ENCODE assay signal across 8 mouse cellular contexts in genomic region chr1:152524987-152525648, GRCm38 (mm10).
A peak's percentile ranks its signal among the peaks of the same experiment; 100 is the strongest.
DNase-seq lines count a peak whose midpoint lies in the region; ATAC-seq and TF ChIP-seq lines count a peak whose summit lies in the region.

No protein-coding gene starts in this region.

- TF ChIP-seq EP300 in heart, adult 2 months (IDR thresholded peaks at IDR 0.05; ENCODE audit: insufficient read depth, low read depth, low read length): peak; percentile 88

- no peaks in the 10 kb centered on the region for H3K4me1 ChIP-seq in embryonic facial prominence, embryonic 10.5 days
- H3K4me1 ChIP-seq in heart, adult 2 months (ENCODE audit: control insufficient read depth, insufficient read depth, low read length): peaks cover 24% of the 10 kb centered on the region
- H3K4me1 ChIP-seq in kidney, adult 2 months (ENCODE audit: control insufficient read depth, insufficient read depth, low read length): no peaks in the 10 kb centered on the region
- H3K4me1 ChIP-seq in limb, embryonic 10.5 days: no peaks in the 10 kb centered on the region
- H3K4me1 ChIP-seq in midbrain, embryonic 14.5 days (ENCODE audit: control insufficient read depth, insufficient read depth, low read length): no peaks in the 10 kb centered on the region

- DNase-seq in urinary bladder, adult 18-20 months (ENCODE audit: low spot score in 2 of 2): peak; percentile 44 to 69
- DNase-seq in urinary bladder, adult 2 months (ENCODE audit: low spot score): no peak
- DNase-seq in embryonic facial prominence, embryonic 10.5 days (ENCODE audit: low spot score): peak; percentile 69
- DNase-seq in heart, adult 2 months: peak; percentile 70 to 73
- DNase-seq in kidney, adult 2 months: peak; percentile 78
- DNase-seq in limb, embryonic 10.5 days (ENCODE audit: low spot score): peak; percentile 71
- DNase-seq in midbrain, embryonic 14.5 days: peak; percentile 94
- DNase-seq in spleen, adult 12 weeks (ENCODE audit: low spot score): peak; percentile 26

- H3K79me2 ChIP-seq in heart, adult 2 months (replicated peaks; ENCODE audit: control insufficient read depth, insufficient read depth, low read length): no peaks in the 10 kb centered on the region

- TF ChIP-seq POLR2A in heart, adult 2 months (IDR thresholded peaks at IDR 0.05; ENCODE audit: insufficient read depth, low read depth, low read length): no peak
- no peak for TF ChIP-seq POLR2A in kidney, adult 2 months (IDR thresholded peaks at IDR 0.05; ENCODE audit: low read depth, low read length)

- peaks cover 86% of the 10 kb centered on the region for H3K36me3 ChIP-seq in embryonic facial prominence, embryonic 10.5 days (replicated peaks)
- peaks cover 35% of the 10 kb centered on the region for H3K36me3 ChIP-seq in heart, adult 2 months (ENCODE audit: control insufficient read depth, insufficient read depth, low read length)
- H3K36me3 ChIP-seq in kidney, adult 2 months (ENCODE audit: control insufficient read depth, insufficient read depth, low read length): peaks cover 14% of the 10 kb centered on the region
- H3K36me3 ChIP-seq in limb, embryonic 10.5 days: peaks cover 93% of the 10 kb centered on the region
- 0 out of 2 replicates have a peak, but pooled peaks cover 4% of the 10 kb centered on the region for H3K36me3 ChIP-seq in midbrain, embryonic 14.5 days (ENCODE audit: control insufficient read depth, insufficient read depth, low read length)

- no peak overlapping the region for H3K4me2 ChIP-seq in midbrain, embryonic 14.5 days (ENCODE audit: low read length)

- 31% methylated on average over 6 of the region's 6 CpGs for WGBS in embryonic facial prominence, embryonic 10.5 days
- WGBS in heart, adult 2 months: 8% methylated on average over 6 of the region's 6 CpGs
- WGBS in kidney, adult 2 months: 23% methylated on average over 6 of the region's 6 CpGs
- 25% methylated on average over 6 of the region's 6 CpGs for whole genome bisulfite sequencing in limb, embryonic 10.5 days
- 19% methylated on average over 6 of the region's 6 CpGs for WGBS in midbrain, embryonic 14.5 days

- no peaks in the 10 kb centered on the region for H3K27me3 ChIP-seq in embryonic facial prominence, embryonic 10.5 days (replicated peaks; ENCODE audit: low read depth, poor library complexity, severe bottlenecking)
- H3K27me3 ChIP-seq in heart, adult 2 months (ENCODE audit: control insufficient read depth, insufficient read depth, low read length): no peaks in the 10 kb centered on the region
- no peaks in the 10 kb centered on the region for H3K27me3 ChIP-seq in kidney, adult 2 months (replicated peaks; ENCODE audit: control insufficient read depth, insufficient read depth, low read length)
- H3K27me3 ChIP-seq in limb, embryonic 10.5 days (ENCODE audit: low read depth, poor library complexity, severe bottlenecking): no peaks in the 10 kb centered on the region
- H3K27me3 ChIP-seq in midbrain, embryonic 14.5 days (ENCODE audit: control insufficient read depth, insufficient read depth, low read length): no peaks in the 10 kb centered on the region

- peak overlapping the region; percentile 33 for H3K9ac ChIP-seq in heart, adult 2 months (ENCODE audit: low read depth, low read length)
- H3K9ac ChIP-seq in midbrain, embryonic 14.5 days (replicated peaks; ENCODE audit: low read length): no peak overlapping the region

- TF ChIP-seq CTCF in heart, adult 2 months (IDR thresholded peaks at IDR 0.05): peak; percentile 79
- peak; percentile 77 for TF ChIP-seq CTCF in kidney, adult 2 months (conservative IDR thresholded peaks at IDR 0.05; ENCODE audit: insufficient read depth, insufficient read length, low read depth, low read length)

- no peak overlapping the region; the same call in 1 of the 2 replicates for H3K27ac ChIP-seq in embryonic facial prominence, embryonic 10.5 days (replicated peaks)
- H3K27ac ChIP-seq in heart, adult 2 months: peak overlapping the region; percentile 71
- no peak overlapping the region for H3K27ac ChIP-seq in kidney, adult 2 months (ENCODE audit: insufficient read depth, low read depth, low read length)
- no peak overlapping the region for H3K27ac ChIP-seq in limb, embryonic 10.5 days
- no peak overlapping the region for H3K27ac ChIP-seq in midbrain, embryonic 14.5 days (replicated peaks; ENCODE audit: low read depth, low read length)

- intact Hi-C loops in heart, adult 2 months (cut with DNase I): loop anchor here (1.0 to 5.0 kb wide), 5 partner anchors 100 to 382 kb away; no protein-coding TSS in a partner anchor

- peak; percentile 78; the same call in 1 of the 2 replicates for ATAC-seq in midbrain, embryonic 14.5 days (ENCODE audit: low FRiP score, low TSS enrichment)

- H3K9me3 ChIP-seq in embryonic facial prominence, embryonic 10.5 days: no peaks in the 10 kb centered on the region
- no peaks in the 10 kb centered on the region for H3K9me3 ChIP-seq in limb, embryonic 10.5 days (replicated peaks)
- no peaks in the 10 kb centered on the region for H3K9me3 ChIP-seq in midbrain, embryonic 14.5 days (ENCODE audit: control insufficient read depth, low read length)

- no peak overlapping the region for H3K4me3 ChIP-seq in embryonic facial prominence, embryonic 10.5 days
- H3K4me3 ChIP-seq in heart, adult 2 months: no peak overlapping the region
- H3K4me3 ChIP-seq in kidney, adult 2 months (ENCODE audit: insufficient read depth, low read depth, low read length): no peak overlapping the region
- H3K4me3 ChIP-seq in limb, embryonic 10.5 days: no peak overlapping the region
- no peak overlapping the region for H3K4me3 ChIP-seq in midbrain, embryonic 14.5 days (replicated peaks; ENCODE audit: low read depth, low read length)
